Mouse (Mus musculus): ENCODE data around the gene Vps53. TPM values are rescaled to one million over a fixed set of nuclear protein-coding genes. Genes with fewer than 3 reads are reported as not detected.

The Vps53 gene
- polyA plus RNA-seq, 1 experiment, result 56.6 TPM

- Histone ChIP-seq H3K4me1 (ENCODE audit: control insufficient read depth, insufficient read depth, low read length) (no peaks in the 10 kb centered on the region), H3K4me3 (ENCODE audit: insufficient read depth, low read length) (no peak overlapping the region), H3K27ac (ENCODE audit: insufficient read depth, low read length) (no peak overlapping the region)
- no peak for TF ChIP-seq POLR2A (IDR thresholded peaks at IDR 0.05; ENCODE audit: extremely low read depth, insufficient read depth, low read length)
- TF ChIP-seq CTCF (IDR thresholded peaks at IDR 0.05; ENCODE audit: extremely low read depth, insufficient read depth, low read length), result no peak
Observed at GRCm38 (mm10) chr11:76077341-76077740, 102.1 kb downstream of the Vps53 start.

DNA sequence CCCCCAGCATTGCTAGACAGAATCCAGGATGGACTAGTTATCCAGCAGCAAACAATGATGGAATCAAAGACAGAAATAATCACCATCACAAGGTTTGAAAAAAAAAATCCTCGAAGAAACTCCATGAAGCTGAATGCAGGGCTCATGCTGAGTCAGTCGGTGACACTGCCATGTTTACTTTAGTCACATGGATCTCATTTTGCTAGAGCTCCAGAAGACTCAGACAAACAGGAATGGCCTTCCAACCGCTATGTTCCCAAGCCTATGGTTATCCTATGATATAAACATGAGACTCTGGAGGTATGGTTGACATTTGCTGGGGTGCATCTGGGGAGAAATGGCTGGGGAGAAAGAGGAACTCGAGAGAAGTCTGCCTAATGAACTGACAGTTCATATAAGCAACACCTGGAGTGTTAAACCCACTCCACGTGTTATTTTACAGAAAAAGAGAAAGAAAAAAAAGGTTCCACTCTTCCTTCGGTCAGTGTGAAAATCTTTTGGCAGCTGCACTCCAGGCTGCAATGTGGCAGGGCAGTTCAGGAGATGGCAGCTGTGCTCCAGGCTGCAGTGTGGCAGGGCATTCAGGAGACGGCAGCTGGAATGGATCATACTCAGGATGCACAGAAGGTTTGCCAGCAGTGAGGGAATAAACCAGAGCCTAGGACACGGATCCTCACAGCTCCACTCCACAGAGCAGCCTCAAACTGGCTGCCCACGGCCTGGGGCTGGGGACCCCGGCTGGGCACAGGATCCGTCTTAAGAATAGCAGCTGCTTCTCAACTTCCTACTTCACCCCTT, 105.0 kb downstream of the Vps53 start:
- no peak for TF ChIP-seq CTCF (IDR thresholded peaks at IDR 0.05; ENCODE audit: extremely low read depth, insufficient read depth, low read length)
- no peak for TF ChIP-seq POLR2A (IDR thresholded peaks at IDR 0.05; ENCODE audit: extremely low read depth, insufficient read depth, low read length)
- Histone ChIP-seq H3K27ac (ENCODE audit: insufficient read depth, low read length) (no peak overlapping the region), H3K4me3 (ENCODE audit: insufficient read depth, low read length) (no peak overlapping the region), H3K4me1 (ENCODE audit: control insufficient read depth, insufficient read depth, low read length) (no peaks in the 10 kb centered on the region)

DNA sequence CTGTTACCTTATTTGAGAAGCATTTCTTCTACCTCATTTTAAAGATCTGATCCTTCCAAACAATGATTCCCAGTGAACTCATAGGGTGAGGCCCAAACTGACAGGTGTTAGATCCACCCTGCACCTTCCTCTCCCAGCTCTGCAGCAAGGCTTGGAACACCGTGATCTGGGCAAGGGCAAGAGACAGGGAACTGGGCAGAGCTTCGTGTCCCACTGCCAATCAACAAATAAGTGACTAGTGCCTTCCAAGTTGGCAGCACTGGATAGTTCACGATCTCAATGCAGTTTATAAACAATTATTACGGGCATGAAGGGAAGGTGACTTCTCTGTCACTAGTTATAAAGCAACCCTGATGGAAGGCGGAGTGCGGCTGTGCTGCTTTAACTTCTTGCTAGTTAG, 109.6 kb downstream of the Vps53 start:
- Histone ChIP-seq H3K4me1 (ENCODE audit: control insufficient read depth, insufficient read depth, low read length) (no peaks in the 10 kb centered on the region), H3K27ac (ENCODE audit: insufficient read depth, low read length) (no peak overlapping the region), H3K4me3 (ENCODE audit: insufficient read depth, low read length) (no peak overlapping the region)
- TF ChIP-seq CTCF (IDR thresholded peaks at IDR 0.05; ENCODE audit: extremely low read depth, insufficient read depth, low read length) (no peak), POLR2A (IDR thresholded peaks at IDR 0.05; ENCODE audit: extremely low read depth, insufficient read depth, low read length) (no peak)

DNA sequence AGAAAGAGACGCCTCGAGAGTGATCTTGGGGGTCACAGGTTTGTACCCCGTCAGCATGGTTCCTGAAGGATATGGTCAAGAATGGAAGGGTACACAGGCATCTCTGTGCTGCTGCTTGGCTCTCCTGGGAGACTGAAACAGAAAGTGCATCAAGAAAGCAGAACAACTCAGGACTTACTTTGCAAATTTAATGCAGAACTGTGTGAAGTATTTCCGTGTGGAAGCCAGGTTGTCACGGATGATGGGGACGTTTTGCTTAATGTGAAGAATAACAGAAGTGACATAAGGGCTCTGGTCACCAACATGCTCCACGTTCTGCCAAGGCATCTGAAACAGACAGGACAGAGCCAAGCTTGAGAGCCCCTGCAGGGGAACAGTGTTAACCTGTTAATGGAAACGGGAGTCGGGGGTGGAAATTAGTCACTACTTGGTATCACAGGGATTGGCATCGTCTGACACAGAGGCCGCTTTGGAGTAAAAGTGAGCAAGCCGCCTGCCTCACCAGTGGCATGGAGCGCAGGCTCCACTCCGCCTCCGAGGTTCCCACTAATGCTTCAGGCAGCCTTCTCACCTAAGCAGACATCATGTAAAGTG, 112.8 kb downstream of the Vps53 start:
- Histone ChIP-seq H3K4me1 (ENCODE audit: control insufficient read depth, insufficient read depth, low read length) (no peaks in the 10 kb centered on the region), H3K4me3 (ENCODE audit: insufficient read depth, low read length) (no peak overlapping the region), H3K27ac (ENCODE audit: insufficient read depth, low read length) (no peak overlapping the region)
- TF ChIP-seq POLR2A (IDR thresholded peaks at IDR 0.05; ENCODE audit: extremely low read depth, insufficient read depth, low read length) (no peak), CTCF (IDR thresholded peaks at IDR 0.05; ENCODE audit: extremely low read depth, insufficient read depth, low read length) (no peak)

DNA sequence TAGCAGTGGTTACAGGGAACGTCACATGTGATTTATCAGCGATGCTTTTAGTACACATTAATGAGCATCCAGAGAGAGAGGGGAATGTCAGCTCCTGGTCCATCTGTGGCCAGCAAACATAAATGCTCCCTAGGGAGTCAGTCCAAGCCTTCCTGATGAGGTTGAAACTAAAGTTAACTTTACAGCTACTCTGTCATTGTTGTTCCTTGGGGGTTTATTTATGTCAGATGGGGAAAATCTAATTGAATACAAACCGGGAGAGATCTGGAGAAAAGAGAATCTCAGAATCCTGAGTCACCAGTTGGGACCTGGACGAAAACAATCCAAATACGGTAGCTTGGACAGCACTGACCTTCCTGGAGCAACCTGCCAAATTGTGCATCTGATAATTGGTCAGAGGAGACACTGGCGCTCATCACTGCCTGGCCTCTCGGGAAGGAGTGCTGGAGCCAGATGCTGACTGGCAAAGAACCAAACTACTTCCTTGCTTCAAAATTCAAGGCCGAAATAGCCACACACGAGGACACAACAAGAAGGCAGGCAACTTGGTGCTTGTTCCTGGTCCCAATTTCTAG, 113.8 kb downstream of the Vps53 start:
- no peak overlapping the region for H3K4me3 ChIP-seq (ENCODE audit: insufficient read depth, low read length)
- TF ChIP-seq CTCF (IDR thresholded peaks at IDR 0.05; ENCODE audit: extremely low read depth, insufficient read depth, low read length) (no peak), POLR2A (IDR thresholded peaks at IDR 0.05; ENCODE audit: extremely low read depth, insufficient read depth, low read length) (no peak)
- no peak overlapping the region for H3K27ac ChIP-seq (ENCODE audit: insufficient read depth, low read length)
- H3K4me1 ChIP-seq (ENCODE audit: control insufficient read depth, insufficient read depth, low read length), result no peaks in the 10 kb centered on the region

GRCm38 (mm10) chr11:76064411-76064810, 115.0 kb downstream of the Vps53 start:
- Histone ChIP-seq H3K27ac (ENCODE audit: insufficient read depth, low read length) (no peak overlapping the region), H3K4me3 (ENCODE audit: insufficient read depth, low read length) (no peak overlapping the region), H3K4me1 (ENCODE audit: control insufficient read depth, insufficient read depth, low read length) (no peaks in the 10 kb centered on the region)
- no peak for TF ChIP-seq CTCF (IDR thresholded peaks at IDR 0.05; ENCODE audit: extremely low read depth, insufficient read depth, low read length)
- TF ChIP-seq POLR2A (IDR thresholded peaks at IDR 0.05; ENCODE audit: extremely low read depth, insufficient read depth, low read length), result no peak

DNA sequence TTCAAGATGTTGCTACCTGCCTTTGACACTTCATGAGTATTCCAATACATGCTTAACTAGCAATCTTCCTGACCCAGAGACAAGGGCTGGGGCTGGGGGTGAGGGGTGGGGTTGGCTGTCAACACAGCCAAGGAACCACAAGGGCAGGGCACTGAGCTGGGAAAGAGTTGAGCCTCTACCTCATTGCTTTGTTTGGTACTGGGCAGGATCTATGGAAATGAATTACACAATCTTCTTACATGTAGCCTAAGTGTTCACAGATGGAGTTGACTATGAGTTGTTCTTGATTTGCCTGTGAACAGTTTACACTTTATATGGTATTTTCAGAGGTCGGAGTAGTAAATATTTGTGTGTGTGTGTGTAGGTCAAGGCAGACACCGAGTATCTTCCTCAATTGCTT, 118.5 kb downstream of the Vps53 start:
- Histone ChIP-seq H3K27ac (ENCODE audit: insufficient read depth, low read length) (no peak overlapping the region), H3K4me3 (ENCODE audit: insufficient read depth, low read length) (no peak overlapping the region), H3K4me1 (ENCODE audit: control insufficient read depth, insufficient read depth, low read length) (no peaks in the 10 kb centered on the region)
- no peak for TF ChIP-seq POLR2A (IDR thresholded peaks at IDR 0.05; ENCODE audit: extremely low read depth, insufficient read depth, low read length)

DNA sequence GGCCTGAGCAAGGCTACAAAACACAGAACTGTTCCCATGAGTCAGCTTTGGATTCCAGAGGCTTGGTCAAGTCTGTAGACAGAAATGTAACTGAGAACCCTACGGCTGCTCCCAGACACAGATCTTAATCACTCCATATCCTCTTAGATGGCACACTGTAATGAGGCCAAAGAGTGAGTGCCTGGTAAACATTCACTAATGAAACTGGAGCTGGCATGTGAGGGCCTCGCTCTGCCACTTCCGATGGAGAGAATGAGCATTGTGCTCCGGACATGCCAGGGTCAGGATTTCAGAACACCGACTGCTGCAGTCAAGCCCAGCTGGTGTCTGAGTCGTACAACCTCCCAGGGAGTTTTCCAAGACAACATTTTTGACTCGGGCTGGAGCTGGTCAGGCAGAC, 119.5 kb downstream of the Vps53 start:
- H3K27ac ChIP-seq (ENCODE audit: insufficient read depth, low read length), result no peak overlapping the region
- no peaks in the 10 kb centered on the region for H3K4me1 ChIP-seq (ENCODE audit: control insufficient read depth, insufficient read depth, low read length)
- no peak overlapping the region for H3K4me3 ChIP-seq (ENCODE audit: insufficient read depth, low read length)
- TF ChIP-seq POLR2A (IDR thresholded peaks at IDR 0.05; ENCODE audit: extremely low read depth, insufficient read depth, low read length), result no peak

DNA sequence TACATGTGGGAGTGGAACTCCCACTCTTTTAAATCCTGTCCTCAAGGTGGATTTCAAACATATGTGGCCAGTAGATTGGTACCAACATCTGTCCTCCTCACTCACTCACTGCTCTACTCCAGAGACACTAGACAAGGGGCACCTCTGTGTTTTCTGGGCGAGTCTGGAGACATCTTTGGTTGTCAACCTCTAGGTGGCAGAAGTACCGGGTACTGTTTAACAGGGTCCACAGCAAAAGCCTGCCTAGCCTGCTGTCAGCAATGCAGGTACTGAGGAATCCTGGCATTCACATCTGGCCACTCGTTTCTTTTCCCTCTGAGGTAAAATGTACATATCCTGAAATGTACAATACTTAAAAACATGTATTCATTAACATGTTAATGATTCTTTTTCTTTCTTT, 123.0 kb downstream of the Vps53 start:
- Histone ChIP-seq H3K27ac (ENCODE audit: insufficient read depth, low read length) (no peak overlapping the region), H3K4me3 (ENCODE audit: insufficient read depth, low read length) (no peak overlapping the region), H3K4me1 (ENCODE audit: control insufficient read depth, insufficient read depth, low read length) (no peaks in the 10 kb centered on the region)
- TF ChIP-seq POLR2A (IDR thresholded peaks at IDR 0.05; ENCODE audit: extremely low read depth, insufficient read depth, low read length) (no peak), CTCF (IDR thresholded peaks at IDR 0.05; ENCODE audit: extremely low read depth, insufficient read depth, low read length) (peak; percentile 16; the same call in 1 of the 2 replicates)

DNA sequence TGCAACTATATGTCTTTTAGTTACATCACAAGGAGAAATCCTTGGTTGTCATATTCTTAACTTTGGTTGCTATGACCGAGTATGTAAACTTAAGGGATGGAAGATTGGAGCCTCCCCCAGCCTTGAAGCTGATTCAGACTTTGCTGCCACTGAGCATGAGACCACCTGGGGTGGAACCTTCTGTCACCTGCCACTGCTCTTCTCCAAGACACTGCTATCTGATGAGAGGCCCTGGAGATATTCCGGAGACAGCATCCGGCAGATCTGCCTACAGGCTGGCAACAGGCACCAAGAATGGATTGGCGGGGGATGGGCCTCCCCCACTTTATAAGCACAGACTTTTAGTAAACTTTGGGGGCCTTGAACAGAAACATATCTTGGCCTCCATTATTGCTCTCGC, 127.0 kb downstream of the Vps53 start:
- H3K27ac ChIP-seq (ENCODE audit: insufficient read depth, low read length), result no peak overlapping the region

More for the DNA sequence above, 127.0 kb downstream of the Vps53 start:
- TF ChIP-seq POLR2A (IDR thresholded peaks at IDR 0.05; ENCODE audit: extremely low read depth, insufficient read depth, low read length) (no peak), CTCF (IDR thresholded peaks at IDR 0.05; ENCODE audit: extremely low read depth, insufficient read depth, low read length) (no peak)
- Histone ChIP-seq H3K4me1 (ENCODE audit: control insufficient read depth, insufficient read depth, low read length) (no peaks in the 10 kb centered on the region), H3K4me3 (ENCODE audit: insufficient read depth, low read length) (no peak overlapping the region)

Data from cortical plate, adult 2 months (tissue).